Mouse (Mus musculus) mouse embryonic stem cell (cell line): ENCODE results near the gene Ankrd52.

Experiments
- in situ Hi-C, 2 experiments: fragments of 300-500 bp; cut with MboI; formaldehyde crosslinking; loops; 1 replicate in 1 of 2; 3 replicates in 1 of 2; pipeline ENCODE4 v1.14.3; 2019 to 2020; ENCODE audit warnings: low sequenced_read_pairs in 2 of 2, low pct_unique_long_range_greater_than_20kb in 1 of 2, mixed read lengths in 1 of 2; ENCODE audit not compliant: unreplicated experiment in 1 of 2

The Ankrd52 gene

DNA sequence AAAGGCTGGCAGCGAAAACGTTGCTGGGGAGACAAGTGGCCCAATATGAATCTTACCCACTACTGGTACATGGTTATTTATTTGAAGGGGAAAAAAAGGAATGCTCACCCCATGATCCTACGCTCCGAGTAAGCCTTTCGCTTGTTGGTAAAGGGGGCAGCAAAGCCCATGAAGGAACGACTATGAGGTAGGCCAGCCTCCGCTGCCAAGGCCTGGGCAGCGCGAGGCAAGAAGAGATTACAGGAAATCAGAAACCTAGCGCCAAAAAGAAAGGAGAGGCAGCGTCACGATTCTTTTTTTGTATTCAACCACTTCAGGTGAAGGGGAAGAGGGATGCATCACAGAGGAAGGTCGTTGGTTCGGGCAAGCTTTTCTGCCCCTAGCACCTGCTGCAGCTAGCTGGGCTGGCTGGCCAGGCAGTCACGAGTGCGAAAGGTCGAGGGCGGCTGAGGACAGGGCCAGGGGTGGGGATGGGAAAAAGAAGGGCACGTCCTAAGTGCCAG, 9.0 kb upstream of the Ankrd52 start:
- in situ Hi-C loops, result no loop called here

DNA sequence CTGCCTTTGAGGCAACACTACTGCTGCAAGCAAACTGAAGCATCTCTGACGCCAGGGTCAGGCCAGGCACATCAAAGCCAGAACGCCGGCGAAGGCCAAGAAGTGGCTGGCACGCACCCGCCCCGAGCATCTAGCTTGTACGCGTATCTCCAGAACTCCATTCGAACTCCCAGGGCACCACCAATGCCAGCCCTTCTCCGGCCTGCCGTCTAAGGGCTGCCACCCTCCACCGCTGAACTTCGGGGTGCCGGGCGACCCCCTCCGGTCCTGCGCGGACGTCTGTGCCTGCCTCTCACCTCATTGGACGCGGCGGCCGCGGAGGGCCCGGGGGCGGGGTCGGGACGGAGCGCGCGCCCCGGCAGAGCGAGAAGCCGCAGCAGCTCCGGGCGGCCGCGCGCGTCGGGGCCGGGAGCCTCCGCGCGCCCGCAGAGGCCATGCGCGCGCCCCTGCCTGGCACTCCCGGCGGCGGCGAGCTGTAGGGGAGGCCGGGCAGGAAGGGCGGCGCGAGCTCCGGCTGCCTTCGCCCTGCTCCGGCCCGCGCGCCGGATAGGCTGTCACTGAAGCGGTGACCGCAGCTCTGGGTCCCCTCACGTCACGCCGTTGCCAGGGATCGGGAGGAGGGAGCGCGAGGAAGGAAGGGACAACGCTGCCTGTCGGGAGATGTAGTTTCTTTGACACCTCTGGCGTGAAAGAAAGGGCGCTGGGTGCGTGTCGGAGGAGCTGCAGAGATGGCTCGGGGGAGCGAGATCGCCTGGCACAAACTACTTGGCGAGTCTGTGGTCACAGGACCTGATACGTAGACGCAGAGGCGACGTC, 8.3 kb upstream of the Ankrd52 start, which contains the start of gene Coq10a:
Gene Coq10a, minus strand, starts transcription at position 596 of the 816 bp plus-strand sequence.
- in situ Hi-C loops, result no loop called here

DNA sequence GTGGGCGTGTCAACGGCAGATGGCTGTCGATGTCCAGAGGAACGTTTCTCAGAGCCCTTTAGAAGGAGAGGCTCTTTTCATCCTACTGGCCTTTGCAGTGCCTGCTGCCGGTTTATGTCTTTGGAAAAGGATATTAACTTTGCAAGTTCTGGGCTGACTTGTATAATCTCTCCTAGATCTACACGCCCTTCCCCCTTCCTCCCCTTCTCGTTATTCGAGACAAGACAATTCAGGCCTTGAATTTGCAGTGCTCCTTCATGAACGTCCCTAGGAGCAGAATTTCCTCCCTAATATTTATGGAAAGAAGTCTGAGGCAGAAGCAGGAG, 7.7 kb upstream of the Ankrd52 start:
- in situ Hi-C loops, result no loop called here

DNA sequence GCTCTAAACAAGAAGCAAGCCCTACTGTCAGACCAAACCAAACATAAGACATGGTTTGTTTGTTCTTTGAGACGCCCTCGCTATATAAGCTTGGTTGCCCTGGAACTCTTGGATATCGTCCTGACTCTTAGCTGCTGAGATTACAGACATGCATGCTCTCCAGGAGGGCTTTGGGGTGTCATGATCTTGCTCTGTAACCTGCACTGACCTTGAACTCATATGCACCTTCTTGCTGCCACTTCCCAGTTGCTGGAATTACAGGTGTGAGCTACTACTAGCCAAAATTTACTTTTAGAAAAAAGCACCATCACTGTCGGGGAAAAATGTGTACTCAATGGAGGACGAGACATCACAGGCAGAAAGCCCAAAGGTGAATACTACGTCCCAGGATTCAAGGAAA, 7.3 kb upstream of the Ankrd52 start:
- in situ Hi-C loops, result no loop called here

DNA sequence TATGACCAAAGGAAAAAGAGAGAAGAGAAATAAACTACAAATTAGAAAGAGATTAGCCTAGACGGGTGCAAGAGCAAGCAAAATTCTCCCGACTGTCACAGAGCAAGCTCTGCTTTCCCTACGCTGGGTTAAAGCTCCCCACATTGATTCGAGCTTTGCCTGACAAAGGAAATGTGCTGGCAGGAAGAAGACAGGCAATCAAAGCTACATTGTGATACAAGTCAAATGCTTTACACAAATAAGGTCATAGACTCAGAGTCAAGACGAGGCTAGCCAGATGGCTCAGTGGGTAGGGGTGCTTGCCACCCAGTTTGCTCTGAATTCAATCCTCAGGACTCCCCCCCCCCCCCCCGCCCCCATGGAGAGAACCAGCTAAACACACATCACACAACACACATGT, 6.9 kb upstream of the Ankrd52 start:
- in situ Hi-C loops, result no loop called here

DNA sequence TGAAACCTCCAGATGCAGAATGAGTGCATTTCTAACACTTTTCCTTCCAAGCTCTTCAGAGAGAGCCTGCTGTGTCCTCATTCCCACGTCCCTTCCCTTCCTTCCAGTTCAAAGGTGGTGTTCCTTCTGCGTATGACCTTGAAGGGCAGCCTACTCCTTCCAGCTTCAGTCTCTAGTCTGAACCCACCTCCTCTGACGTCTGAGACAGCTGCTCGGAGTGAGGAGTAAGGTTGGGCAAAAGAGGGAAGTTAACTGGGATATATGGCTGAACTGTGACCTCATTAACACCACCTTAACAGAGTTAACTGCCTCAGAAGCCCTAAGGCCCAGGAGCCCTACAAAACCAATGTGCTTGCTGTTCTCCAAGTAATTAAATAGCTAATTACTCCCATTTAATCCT, 6.3 kb upstream of the Ankrd52 start:
- in situ Hi-C loops, result no loop called here

DNA sequence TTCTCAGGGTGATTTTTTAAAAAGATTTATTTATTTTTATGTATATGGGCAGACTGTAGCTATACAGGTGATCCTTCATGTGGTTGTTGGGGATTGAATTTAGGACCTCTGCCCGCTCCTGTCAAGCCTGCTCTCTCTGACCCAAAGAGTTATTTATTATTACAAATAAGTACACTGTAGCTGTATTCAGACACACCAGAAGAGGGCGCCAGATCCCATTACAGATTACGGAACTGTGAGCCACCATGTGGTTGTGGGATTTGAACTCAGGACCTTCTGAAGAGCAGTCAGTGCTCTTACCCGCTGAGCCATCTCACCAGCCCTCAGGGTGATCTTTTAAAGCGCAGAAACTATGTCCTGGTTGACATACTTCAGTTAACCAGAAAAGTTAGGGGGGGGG, 4.8 kb upstream of the Ankrd52 start:
- in situ Hi-C loops, result no loop called here

DNA sequence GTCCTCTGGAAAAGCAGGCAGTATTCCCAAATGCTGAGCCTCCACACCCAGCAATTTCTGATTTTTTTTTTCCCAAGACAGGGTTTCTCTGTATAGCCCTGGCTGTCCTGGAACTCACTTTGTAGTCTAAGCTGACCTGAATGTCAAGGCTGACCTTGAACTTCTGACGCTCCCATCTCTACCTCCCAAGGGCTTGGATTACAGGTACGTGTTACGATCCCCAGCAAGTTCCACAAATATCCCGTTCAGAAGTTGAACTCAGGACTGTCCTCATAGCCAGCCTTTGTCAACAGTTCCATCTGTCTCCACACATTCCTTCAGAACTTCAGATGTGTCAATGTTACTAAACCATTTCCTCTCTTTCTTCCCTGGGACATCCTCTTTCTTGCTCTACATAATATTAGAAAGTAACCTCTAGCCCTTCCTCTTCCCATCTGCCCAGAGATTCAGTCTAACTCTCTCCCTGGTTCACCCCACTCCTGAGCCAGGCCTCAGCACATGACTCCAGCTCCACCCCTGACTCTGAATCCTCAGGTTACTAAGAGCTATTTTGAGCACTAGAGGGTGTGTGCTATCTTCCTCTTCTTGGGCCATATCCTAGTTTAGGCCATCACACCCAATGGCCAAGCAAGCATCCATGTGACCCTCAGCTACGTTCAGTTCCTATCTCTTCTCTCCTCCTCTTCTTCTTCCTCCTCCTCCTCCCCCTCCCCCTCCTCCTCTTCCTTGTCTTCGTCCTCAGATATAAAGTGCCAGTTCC, 3.7 kb upstream of the Ankrd52 start:
- in situ Hi-C loops, result no loop called here

DNA sequence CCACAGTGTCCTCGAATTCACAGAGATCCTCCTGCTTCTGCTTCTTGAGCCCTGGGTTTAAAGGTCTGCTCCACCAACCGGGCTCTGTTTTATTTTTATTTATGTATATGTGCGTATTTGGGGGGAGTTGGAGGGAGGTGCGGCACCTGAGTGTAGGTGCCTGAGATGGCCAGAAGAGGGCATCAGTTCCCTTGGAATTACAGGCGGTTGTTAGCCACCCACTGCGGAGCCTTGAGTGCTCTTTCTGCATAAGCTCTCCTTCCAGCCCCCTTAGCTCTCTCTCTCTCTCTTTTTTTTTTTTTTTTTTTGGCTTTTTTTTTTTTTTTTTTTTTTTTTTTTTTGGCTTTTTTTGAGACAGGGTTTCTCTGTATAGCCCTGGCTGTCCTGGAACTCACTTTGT, 2.5 kb upstream of the Ankrd52 start:
- in situ Hi-C loops, result no loop called here

DNA sequence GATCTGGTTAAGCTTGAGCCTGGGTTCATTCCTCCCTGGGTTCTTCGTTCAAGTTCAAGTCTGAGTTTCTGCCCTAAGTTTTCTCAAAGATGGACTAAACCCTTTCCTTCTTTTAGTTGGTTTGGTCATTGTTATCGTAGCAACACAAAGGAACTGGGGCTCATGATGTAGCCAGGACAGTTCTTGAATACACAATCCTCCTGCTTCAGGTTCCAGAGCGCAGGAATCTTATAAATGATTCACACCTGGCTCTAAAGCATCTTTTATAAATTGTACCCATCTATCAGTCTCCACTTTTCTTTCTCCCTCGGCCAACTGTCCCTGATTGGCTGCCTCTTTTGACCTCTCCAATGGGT, 838 bp upstream of the Ankrd52 start:
- in situ Hi-C loops, result no loop called here

DNA sequence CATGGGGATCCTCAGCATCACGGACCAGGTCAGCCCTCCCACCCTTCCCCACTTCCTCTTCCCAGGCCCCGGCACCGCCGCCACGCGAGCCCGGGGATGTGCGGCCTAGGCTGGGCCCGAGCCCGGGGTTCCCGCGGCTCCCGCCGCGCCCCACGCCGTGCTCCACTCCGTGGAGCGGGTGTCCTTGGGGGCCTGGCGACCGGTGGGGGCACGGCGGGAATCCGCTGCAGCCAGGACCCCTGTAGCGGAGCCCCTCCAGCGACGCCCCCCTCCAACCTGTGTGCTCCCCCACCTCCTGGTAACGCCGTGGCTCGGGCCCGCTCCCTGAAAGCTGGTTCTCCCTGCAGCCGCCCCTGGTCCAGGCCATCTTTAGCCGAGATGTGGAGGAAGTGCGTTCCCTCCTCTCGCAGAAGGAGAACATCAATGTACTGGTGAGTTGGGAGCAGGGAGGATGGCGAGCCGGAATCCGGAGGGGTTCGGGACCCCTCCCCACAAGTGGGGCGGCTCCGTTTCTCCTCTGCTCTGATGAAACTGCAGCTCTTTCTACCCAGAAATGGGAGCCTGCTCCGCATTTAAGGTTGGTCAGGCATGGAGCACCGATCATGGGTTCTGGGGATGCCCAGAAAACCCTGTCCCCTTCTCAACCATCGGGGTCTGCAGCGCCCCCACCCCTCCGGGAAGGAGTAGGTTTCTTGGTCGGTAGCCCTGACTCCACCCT, 466 bp downstream of the Ankrd52 start:
- in situ Hi-C loops, result no loop called here

DNA sequence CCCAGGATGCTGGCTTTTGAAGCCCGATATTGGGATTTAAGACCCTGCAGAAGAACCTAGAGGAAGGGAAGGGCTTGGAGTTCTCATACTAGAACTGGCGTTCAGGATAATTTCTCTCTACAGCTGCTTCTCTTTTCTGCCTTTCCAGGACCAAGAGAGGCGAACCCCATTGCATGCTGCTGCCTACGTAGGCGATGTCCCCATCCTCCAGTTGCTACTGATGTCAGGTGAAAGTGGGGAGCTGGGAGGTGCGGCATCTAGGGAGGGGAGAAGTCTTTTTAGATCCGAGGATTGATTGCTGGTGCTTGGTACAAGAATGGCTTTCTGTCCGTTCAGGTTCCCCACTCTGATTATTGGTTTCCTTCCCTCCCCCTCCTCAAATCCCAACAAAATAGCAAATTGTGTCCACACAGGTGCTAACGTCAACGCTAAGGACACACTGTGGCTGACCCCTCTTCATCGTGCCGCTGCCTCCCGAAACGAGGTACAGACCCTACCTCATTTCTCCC, 1.1 kb downstream of the Ankrd52 start:
- in situ Hi-C loops, result no loop called here

DNA sequence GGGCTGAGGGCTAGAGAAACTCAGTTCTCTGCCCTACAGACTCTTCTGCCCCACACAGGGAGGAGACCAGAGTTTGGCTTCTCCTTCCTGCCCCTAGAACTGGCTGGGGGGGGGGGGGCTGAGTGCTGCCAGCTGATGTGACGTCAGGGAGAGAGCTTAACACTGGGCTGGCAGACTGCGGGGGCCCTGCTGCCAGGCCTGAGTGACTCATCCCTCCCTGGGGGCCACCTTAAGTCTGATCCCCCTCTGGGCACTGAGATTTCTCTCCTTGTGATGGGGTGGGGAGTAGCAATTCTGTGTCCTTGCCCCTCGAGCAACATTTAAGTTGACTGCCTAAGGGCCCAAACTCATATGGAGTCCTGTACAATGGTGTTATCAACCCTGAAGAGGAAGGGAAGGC, 1.5 kb downstream of the Ankrd52 start:
- in situ Hi-C loops, result no loop called here

DNA sequence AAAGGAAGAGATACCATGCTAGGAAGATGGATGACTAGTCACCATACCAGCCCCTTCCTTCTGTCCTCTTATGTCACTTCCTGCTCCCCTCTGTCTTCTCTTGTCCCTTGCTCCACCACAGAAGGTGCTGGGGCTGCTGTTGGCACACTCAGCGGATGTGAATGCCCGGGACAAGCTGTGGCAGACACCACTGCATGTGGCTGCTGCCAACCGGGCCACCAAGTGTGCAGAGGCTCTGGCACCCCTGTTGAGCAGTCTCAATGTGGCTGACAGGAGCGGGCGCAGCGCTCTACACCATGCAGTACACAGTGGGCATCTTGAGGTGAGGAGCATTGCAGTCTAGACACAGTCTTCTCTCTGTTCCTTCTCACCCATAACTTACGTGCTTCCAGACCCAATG, 2.3 kb downstream of the Ankrd52 start:
- in situ Hi-C loops, result no loop called here

DNA sequence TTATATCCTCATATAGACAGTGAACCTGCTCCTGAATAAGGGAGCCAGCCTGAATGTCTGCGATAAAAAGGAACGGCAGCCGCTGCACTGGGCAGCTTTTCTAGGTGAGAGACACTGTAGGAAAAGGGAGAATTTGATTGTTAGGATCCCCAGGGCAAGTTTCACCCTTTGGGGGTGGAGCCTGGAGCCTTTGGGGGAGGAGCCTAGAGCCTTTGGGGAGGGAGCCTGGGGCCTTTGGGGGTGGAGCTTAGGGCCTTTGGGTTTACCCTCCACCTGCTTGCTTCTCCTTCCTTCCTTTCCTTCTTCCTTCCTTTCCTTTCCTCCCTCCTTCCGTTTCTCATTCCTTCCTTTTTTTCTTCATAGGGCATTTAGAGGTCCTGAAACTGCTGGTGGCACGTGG, 3.6 kb downstream of the Ankrd52 start:
- in situ Hi-C loops, result no loop called here

DNA sequence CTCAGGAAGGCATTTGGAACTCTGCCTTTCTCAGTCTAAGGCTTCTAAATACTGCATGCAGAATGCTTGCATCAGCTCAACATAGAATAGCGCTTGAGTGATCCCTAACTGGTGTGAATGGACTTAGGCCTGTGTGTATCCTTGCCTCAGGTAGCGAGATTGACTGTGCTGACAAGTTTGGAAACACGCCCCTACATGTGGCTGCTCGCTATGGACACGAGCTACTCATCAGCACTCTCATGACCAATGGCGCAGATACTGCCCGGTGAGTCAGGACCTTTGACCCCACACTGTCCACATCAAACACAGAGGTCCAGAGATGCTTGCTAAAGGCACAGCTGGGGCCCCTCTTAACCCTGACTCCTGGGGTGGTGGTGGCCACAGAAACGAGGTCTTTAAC, 5.6 kb downstream of the Ankrd52 start:
- in situ Hi-C loops, result no loop called here

DNA sequence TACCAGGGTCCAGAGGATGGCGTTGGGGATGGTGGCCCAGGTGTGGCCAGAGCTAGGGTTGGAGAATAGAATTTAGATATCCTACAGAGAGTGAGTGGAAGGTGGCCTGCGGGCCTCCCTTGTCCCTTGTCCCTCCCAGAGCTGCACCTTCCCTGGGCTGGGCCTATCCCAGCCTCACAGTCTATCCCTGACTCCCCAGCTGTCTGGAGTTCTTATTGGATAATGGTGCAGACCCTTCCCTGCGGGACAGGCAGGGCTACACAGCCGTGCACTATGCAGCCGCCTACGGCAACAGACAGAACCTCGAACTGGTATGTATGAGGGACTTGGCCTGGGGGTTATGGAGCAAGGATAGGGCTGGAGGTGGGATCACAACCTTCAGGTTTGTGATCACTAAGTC, 9.0 kb downstream of the Ankrd52 start:
- in situ Hi-C loops, result no loop called here

DNA sequence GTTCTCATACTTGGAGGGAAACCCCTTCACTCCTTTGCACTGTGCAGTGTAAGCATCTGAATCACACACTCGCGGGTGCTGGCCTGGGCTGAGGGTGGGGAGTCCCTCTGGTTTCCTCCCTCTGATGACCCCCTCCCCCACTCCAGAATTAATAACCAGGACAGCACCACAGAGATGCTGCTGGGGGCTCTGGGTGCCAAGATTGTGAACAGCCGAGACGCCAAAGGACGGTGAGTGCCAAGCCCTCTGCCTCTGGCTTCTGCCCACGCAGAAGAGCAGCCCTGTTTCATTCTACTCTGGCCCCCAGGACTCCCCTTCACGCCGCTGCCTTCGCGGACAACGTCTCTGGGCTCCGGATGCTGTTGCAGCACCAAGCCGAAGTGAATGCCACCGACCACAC, 12.0 kb downstream of the Ankrd52 start:
- in situ Hi-C loops, result no loop called here

DNA sequence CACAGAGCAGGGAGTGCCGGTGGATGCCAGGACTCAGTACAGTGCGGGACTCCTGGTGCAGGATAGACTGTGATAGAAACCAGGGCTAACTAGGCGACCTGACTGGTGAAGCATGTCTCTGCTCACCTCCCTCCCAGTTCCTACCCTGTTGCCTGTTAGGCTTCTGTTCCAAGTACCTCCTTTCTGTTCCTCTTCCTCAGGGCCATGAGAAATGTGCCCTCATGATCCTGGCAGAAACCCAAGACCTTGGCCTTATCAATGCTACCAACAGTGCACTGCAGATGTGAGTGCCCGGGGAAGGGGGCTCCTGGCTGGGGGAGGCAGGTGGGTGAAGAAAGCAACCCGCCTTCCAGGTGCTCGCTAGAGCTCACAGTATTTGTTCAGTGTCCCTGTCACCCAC, 12.7 kb downstream of the Ankrd52 start:
- in situ Hi-C loops, result no loop called here
